Mouse (Mus musculus) myocyte (in vitro differentiated cells): ENCODE results near the gene Mical2.

Experiments
- CEBPB ChIP-seq: IDR thresholded peaks from 2 replicates; pipeline ENCODE4 v1.6.1; 2011; ENCODE audit warnings: mild to moderate bottlenecking, moderate library complexity; ENCODE audit not compliant: poor library complexity, insufficient read depth, severe bottlenecking
- E2F4 ChIP-seq: IDR thresholded peaks from one replicate; pipeline ENCODE4 v1.6.1; 2011; ENCODE audit warnings: mild to moderate bottlenecking, control low read depth, moderate library complexity; ENCODE audit not compliant: insufficient read depth
- MAX ChIP-seq: IDR thresholded peaks from one replicate; pipeline ENCODE4 v1.6.1; 2011; ENCODE audit warnings: low read depth, mild to moderate bottlenecking, control low read depth
- MYOD1 ChIP-seq, 3 experiments: IDR thresholded peaks; one replicate each; pipeline ENCODE4 v1.6.1; 2011; ENCODE audit warnings: control low read depth in 2 of 3, low read depth in 2 of 3, mild to moderate bottlenecking in 2 of 3, moderate library complexity in 1 of 3; ENCODE audit not compliant: insufficient read length in 2 of 3, control insufficient read depth in 1 of 3
- MYOG ChIP-seq, 3 experiments: IDR thresholded peaks; one replicate each; pipeline ENCODE4 v1.6.1; 2011; ENCODE audit warnings: control low read depth in 2 of 3, low read depth in 2 of 3, mild to moderate bottlenecking in 2 of 3; ENCODE audit not compliant: insufficient read length in 2 of 3, control insufficient read depth in 1 of 3, insufficient read depth in 1 of 3
- POLR2A ChIP-seq: IDR thresholded peaks from one replicate; pipeline ENCODE4 v1.6.1; 2011; ENCODE audit warnings: low read depth, mild to moderate bottlenecking, control low read depth, moderate library complexity; ENCODE audit not compliant: insufficient read length
- POLR2AphosphoS2 ChIP-seq: IDR thresholded peaks from one replicate; pipeline ENCODE4 v1.6.1; 2011; ENCODE audit warnings: low read depth, control low read depth; ENCODE audit not compliant: insufficient read length
- REST ChIP-seq: IDR thresholded peaks from one replicate; pipeline ENCODE4 v1.6.1; 2011; ENCODE audit warnings: mild to moderate bottlenecking, control low read depth, moderate library complexity; ENCODE audit not compliant: insufficient read depth, insufficient read length
- SRF ChIP-seq: IDR thresholded peaks from one replicate; pipeline ENCODE4 v1.6.1; 2011; ENCODE audit warnings: low read depth; ENCODE audit not compliant: control insufficient read depth, insufficient read length
- TCF12 ChIP-seq: IDR thresholded peaks from one replicate; pipeline ENCODE4 v1.6.1; 2011; ENCODE audit warnings: mild to moderate bottlenecking, control low read depth; ENCODE audit not compliant: poor library complexity, insufficient read depth, severe bottlenecking
- USF1 ChIP-seq: IDR thresholded peaks from one replicate; pipeline ENCODE4 v1.6.1; 2011; ENCODE audit warnings: low read depth, mild to moderate bottlenecking, control low read depth, moderate library complexity

- TF ChIP-seq E2F4 (no peak), CEBPB (no peak), POLR2A (no peak), POLR2AphosphoS2 (no peak), MAX (no peak), USF1 (no peak), MYOD1 (IDR thresholded peaks at IDR 0.05; ENCODE audit: control insufficient read depth in 1 of 3, insufficient read length in 2 of 3, low read depth in 2 of 3) (no peak), MYOG (IDR thresholded peaks at IDR 0.05; ENCODE audit: control insufficient read depth in 1 of 3, insufficient read depth in 1 of 3, insufficient read length in 2 of 3, low read depth in 2 of 3) (no peak), TCF12 (no peak), REST (no peak), SRF (no peak)
Measured at GRCm38 (mm10) chr7:112186871-112187270, 38.8 kb upstream of the Mical2 start.
